Mouse (Mus musculus) heart, adult 2 months (tissue): Measurements from ENCODE around the gene Nab2. TPM values are rescaled to one million over a fixed set of nuclear protein-coding genes. Genes with fewer than 3 reads are reported as not detected.
A peak's percentile ranks its signal among the peaks of the same experiment; 100 is the strongest.

Experiments
- DNase-seq, 2 experiments: peaks; one replicate each; pipeline ENCODE4 v3.0.0; 2021
- H3K27ac ChIP-seq: fragments of 200-600 bp; 2 replicates; pipeline ENCODE4 v1.8.1; 2022
- H3K27me3 ChIP-seq: fragments of 200-500 bp; 2 replicates; pipeline ENCODE4 v1.6.1; 2012; ENCODE audit warnings: mild to moderate bottlenecking, low read length, inconsistent platforms, mixed read lengths; ENCODE audit not compliant: control insufficient read depth, insufficient read depth
- H3K36me3 ChIP-seq: fragments of 200-500 bp; 2 replicates; pipeline ENCODE4 v1.6.1; 2012; ENCODE audit warnings: low read length, inconsistent platforms; ENCODE audit not compliant: control insufficient read depth, insufficient read depth
- H3K4me1 ChIP-seq: fragments of 200-500 bp; 2 replicates; pipeline ENCODE4 v1.6.1; 2011; ENCODE audit warnings: low read length; ENCODE audit not compliant: control insufficient read depth, insufficient read depth
- H3K4me3 ChIP-seq: fragments of 200-600 bp; 2 replicates; pipeline ENCODE4 v1.8.1; 2022
- H3K79me2 ChIP-seq: fragments of 200-500 bp; replicated peaks from 2 replicates; pipeline ENCODE4 v1.6.1; 2012; ENCODE audit warnings: mild to moderate bottlenecking, inconsistent platforms, low read length, moderate library complexity, mixed read lengths; ENCODE audit not compliant: control insufficient read depth, insufficient read depth
- H3K9ac ChIP-seq: fragments of 200-500 bp; 2 replicates; pipeline ENCODE4 v1.6.1; 2012; ENCODE audit warnings: low read depth, mild to moderate bottlenecking, control low read depth, inconsistent platforms, low read length, mixed read lengths
- CTCF ChIP-seq: fragments of 200-600 bp; IDR thresholded peaks from 2 replicates; pipeline ENCODE4 v1.8.1; 2022; ENCODE audit warnings: antibody characterized with exemption, mild to moderate bottlenecking, moderate library complexity
- EP300 ChIP-seq: fragments of 200-500 bp; IDR thresholded peaks from 2 replicates; pipeline ENCODE4 v1.6.1; 2011; ENCODE audit warnings: low read depth, low read length, control low read depth; ENCODE audit not compliant: insufficient read depth
- POLR2A ChIP-seq: fragments of 200-500 bp; IDR thresholded peaks from 2 replicates; pipeline ENCODE4 v1.6.1; 2011; ENCODE audit warnings: mild to moderate bottlenecking, low read depth, low read length, control low read depth; ENCODE audit not compliant: insufficient read depth
- WGBS: fragments of 180-500 bp; shearing (Covaris S2); methylation state at CpG from one replicate; pipeline ENCODE4 v1.1.7; 2018; 5-methylcytosine and 5-hydroxymethylcytosine counted together
- intact Hi-C: fragments of 180-260 bp; cut with DNase I; formaldehyde crosslinking; loops from one replicate; pipeline ENCODE4 v1.15.1; 2025
- polyA plus RNA-seq: library from polyadenylated mRNA; depleted of rRNA; stranded (reverse); fragments of >200 nt; gene quantifications from 2 replicates; pipeline ENCODE4 v1.2.3, GENCODE M21; 2012
- total RNA-seq, 2 experiments: library from RNA; stranded (reverse); gene quantifications; 2 replicates each; pipeline ENCODE4 v1.2.3; 2021

The Nab2 gene
- total and polyA plus RNA-seq, 3 experiments = 5.0 to 10.0 (median 6.3) TPM

DNA sequence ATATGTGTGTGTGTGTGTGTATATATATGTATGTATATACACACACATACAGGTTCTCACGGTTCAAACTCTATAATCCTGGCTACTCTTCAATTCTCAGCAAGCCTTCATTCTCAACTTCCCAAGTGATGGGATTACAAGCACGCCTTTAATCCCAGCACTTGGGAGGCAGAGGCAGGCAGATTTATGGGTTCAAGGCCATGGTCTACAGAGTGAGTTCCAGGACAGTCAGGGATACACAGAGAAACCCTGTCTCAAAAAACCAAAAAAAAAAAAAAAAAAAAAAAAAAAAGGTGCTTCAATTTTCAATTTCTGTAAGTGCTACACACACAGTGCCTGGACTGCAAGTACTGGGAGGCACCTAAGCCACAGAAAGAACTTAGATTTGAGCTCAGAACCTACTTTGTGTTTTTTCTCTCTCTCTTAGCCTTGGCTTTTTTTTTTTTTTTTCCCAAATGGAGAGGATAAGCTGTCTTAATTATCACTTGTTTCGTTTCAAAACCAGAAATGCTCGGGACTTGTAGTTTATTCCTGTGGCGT is 7.6 kb upstream of the Nab2 start:
- Histone ChIP-seq H3K9ac (no peak overlapping the region), H3K4me1 (peaks cover 2% of the 10 kb centered on the region), H3K27ac (peak overlapping the region; percentile 74), H3K79me2 (no peaks in the 10 kb centered on the region), H3K4me3 (no peak overlapping the region; the same call in 1 of the 2 replicates), H3K36me3 (no peaks in the 10 kb centered on the region), H3K27me3 (no peaks in the 10 kb centered on the region)
- DNase-seq = no peak
- 45% methylated on average over 5 of the region's 5 CpGs for WGBS
- intact Hi-C loops = loop anchor here (5.0 kb wide), 2 partner anchors 61 to 109 kb away; partner anchors contain the start of gene Zbtb39
- TF ChIP-seq POLR2A (no peak), CTCF (no peak), EP300 (no peak)

DNA sequence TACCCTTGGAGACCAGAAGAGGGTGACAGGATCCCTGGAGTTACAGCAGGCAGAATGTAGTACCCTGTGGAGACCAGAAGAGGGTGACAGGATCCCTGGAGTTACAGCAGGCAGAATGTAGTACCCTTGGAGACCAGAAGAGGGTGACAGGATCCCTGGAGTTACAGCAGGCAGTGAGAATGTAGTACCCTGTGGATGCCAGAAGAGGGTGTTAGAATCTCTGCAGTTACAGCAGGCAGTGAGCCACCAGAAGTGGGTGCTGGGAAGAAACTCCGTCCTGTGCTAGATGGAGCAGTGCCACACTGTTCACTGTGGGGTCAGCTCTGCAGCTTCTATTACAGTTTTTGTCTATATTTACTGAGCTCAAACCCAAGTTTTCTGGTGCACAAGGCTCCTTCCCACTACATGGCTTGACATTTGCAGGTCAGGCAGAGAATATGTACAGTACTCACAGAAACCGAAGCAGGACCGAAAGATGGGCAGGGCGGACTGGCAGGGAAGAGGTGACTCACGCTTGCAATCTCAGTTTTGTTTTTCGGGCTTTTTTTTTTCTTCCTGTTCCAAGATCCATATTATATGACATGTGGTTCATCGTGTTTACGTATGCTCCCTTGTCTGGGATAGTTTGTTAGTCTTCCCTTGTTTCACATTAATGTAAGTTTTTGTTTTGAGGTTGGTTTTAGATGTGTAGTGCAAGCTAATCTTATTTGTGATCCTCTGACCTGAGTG is 6.6 kb upstream of the Nab2 start:
- DNase-seq = peak; percentile 76 to 88
- TF ChIP-seq EP300 (peak; percentile 92), POLR2A (no peak), CTCF (0 out of 2 replicates have a peak, but pooled peaks have one; percentile 98)
- no peaks in the 10 kb centered on the region for H3K79me2 ChIP-seq
- intact Hi-C loops = loop anchor here (1.0 to 5.0 kb wide), 3 partner anchors 33 to 108 kb away; partner anchors contain the start of genes Stat6 and Zbtb39
- H3K36me3 ChIP-seq = no peaks in the 10 kb centered on the region
- no peak overlapping the region for H3K9ac ChIP-seq
- peak overlapping the region; percentile 49 for H3K27ac ChIP-seq
- H3K4me3 ChIP-seq = peak overlapping the region; percentile 26; the same call in 1 of the 2 replicates
- 41% methylated on average over 8 of the region's 8 CpGs for WGBS
- H3K27me3 ChIP-seq = no peaks in the 10 kb centered on the region
- H3K4me1 ChIP-seq = peaks cover 2% of the 10 kb centered on the region

DNA sequence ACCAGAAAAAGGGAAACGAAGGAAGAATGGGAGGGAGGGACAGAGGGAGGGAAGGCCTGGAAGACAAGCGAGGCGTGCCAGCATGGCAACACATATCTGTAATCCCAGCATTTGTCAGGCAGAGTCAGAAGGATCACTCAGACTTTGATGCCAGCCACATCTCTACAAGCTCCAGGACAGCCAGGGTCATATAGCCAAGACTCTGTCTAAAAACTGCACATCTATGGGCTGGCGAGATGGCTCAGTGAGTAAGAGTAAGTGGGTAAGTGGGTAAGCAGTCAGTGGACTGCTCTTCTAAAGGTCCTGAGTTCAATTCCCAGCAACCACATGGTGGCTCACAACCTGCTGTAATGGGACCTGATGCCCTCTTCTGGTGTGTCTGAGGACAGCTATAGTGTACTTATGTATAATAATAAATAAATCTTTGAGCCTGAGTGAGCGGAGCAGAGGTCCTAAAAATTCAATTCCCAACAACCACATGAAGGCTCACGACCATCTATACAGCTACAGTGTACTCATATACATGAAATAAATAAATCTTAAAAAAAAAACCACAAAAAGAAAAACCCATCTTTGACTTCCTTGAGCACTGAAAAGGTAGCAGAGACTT is 5.8 kb upstream of the Nab2 start:
- intact Hi-C loops = loop anchor here (1.0 kb wide), 1 partner anchor 32 kb away; the partner anchor contains the start of gene Stat6
- 84% methylated on average over 6 of the region's 6 CpGs for WGBS
- Histone ChIP-seq H3K27ac (no peak overlapping the region), H3K36me3 (no peaks in the 10 kb centered on the region), H3K27me3 (no peaks in the 10 kb centered on the region), H3K4me1 (peaks cover 3% of the 10 kb centered on the region), H3K4me3 (no peak overlapping the region), H3K79me2 (no peaks in the 10 kb centered on the region), H3K9ac (no peak overlapping the region)
- no peak for TF ChIP-seq POLR2A
- TF ChIP-seq EP300 = no peak
- no peak for TF ChIP-seq CTCF
- no peak for DNase-seq

DNA sequence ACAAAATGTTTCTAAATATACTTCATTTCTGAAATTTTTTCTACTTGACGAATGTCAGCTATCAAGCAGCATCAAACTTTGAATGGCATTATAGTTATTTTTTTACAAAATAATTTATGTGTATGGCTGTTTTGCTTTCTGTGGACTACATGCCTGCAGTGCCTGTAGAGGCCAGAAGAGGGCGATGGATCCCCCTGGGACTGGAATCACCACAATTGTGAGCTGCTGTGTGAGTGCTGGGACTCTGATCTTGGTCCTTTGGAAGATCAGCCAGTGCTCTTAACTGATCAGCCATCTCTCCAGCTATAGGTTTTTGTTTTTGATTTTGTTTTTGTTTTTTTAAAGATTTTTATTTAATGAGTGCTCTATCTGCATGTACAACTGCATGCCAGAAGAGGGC is 2.9 kb upstream of the Nab2 start:
- Histone ChIP-seq H3K27me3 (no peaks in the 10 kb centered on the region), H3K4me1 (peaks cover 2% of the 10 kb centered on the region), H3K27ac (no peak overlapping the region), H3K36me3 (no peaks in the 10 kb centered on the region), H3K79me2 (no peaks in the 10 kb centered on the region), H3K9ac (no peak overlapping the region), H3K4me3 (no peak overlapping the region)
- DNase-seq = no peak
- intact Hi-C loops = no loop called here
- 49% methylated on average over 2 of the region's 2 CpGs for WGBS
- TF ChIP-seq CTCF (peak; percentile 73), EP300 (no peak)

DNA sequence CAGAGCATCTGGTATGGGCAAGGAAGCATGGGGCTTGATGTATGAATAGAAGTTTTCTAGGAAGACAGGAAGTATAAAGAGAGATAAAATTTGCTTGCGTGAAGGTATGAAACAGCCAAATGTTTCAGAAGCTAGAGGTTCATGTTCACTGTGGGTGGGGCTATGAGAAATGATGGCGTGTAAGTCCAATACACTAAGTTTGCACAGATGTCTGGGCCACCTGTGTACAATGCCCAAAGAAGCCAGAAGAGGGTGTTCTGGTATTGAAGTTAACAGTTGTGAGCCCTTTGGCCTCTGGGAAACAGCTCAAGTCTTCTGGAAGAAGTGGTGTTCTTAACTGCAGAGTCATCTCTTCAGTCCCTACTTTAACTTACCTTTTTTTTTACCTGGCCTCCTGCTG is 1.8 kb upstream of the Nab2 start:
- no peak for DNase-seq
- no peak for TF ChIP-seq EP300
- no peak for TF ChIP-seq CTCF
- Histone ChIP-seq H3K27ac (no peak overlapping the region), H3K9ac (no peak overlapping the region), H3K4me1 (peaks cover 2% of the 10 kb centered on the region), H3K4me3 (no peak overlapping the region), H3K27me3 (no peaks in the 10 kb centered on the region), H3K79me2 (no peaks in the 10 kb centered on the region), H3K36me3 (no peaks in the 10 kb centered on the region)
- 74% methylated on average over 2 of the region's 2 CpGs for WGBS
- intact Hi-C loops = no loop called here

DNA sequence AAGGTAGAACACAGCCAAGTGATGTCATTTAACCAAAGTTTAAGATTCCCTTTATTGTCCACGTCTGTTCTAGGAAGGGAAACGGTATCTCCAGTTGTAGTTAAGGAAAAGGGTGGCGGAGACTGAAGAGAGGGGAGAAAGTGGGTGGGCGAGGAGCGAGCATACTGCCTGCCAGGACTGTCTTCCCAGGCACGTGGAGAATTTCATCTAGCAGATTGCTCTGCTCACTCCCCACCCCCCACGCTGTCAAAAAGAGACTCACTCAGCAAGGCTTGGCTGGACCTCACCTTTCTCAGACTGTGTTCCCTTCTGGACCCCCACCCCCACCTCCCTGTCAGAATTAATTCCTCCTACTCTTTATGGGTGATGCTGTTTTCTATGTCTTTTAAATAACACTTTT is 802 bp upstream of the Nab2 start:
- peaks cover 5% of the 10 kb centered on the region for H3K4me1 ChIP-seq
- no peaks in the 10 kb centered on the region for H3K27me3 ChIP-seq
- peak overlapping the region; percentile 41 for H3K27ac ChIP-seq
- no peak overlapping the region for H3K4me3 ChIP-seq
- WGBS = 22% methylated on average over 7 of the region's 7 CpGs
- no peak overlapping the region for H3K9ac ChIP-seq
- DNase-seq = no peak
- intact Hi-C loops = no loop called here
- H3K36me3 ChIP-seq = no peaks in the 10 kb centered on the region
- no peak for TF ChIP-seq CTCF
- no peak for TF ChIP-seq EP300
- TF ChIP-seq POLR2A = no peak
- H3K79me2 ChIP-seq = no peaks in the 10 kb centered on the region
